Mouse (Mus musculus) kidney, postnatal 14 days (tissue): ENCODE data around the gene Jhy.
A peak's percentile ranks its signal among the peaks of the same experiment; 100 is the strongest.

Experiments used
- DNase-seq: peaks from one replicate; pipeline ENCODE4 v3.0.0; 2022; ENCODE audit warnings: mixed read lengths

Jhy gene

GRCm38 (mm10) chr9:40917871-40918613, 45.9 kb downstream of the Jhy start:
- no peak for DNase-seq

GRCm38 (mm10) chr9:40908915-40909314, 55.0 kb downstream of the Jhy start:
- DNase-seq: no peak

- DNase-seq: no peak
These were observed 55.5 kb downstream of the Jhy start for GRCm38 (mm10) chr9:40908411-40908810.

- DNase-seq: no peak
These were observed 56.5 kb downstream of the Jhy start for GRCm38 (mm10) chr9:40907413-40907812.

GRCm38 (mm10) chr9:40892456-40892855, 71.5 kb downstream of the Jhy start:
- no peak for DNase-seq

GRCm38 (mm10) chr9:40889389-40889788, 74.5 kb downstream of the Jhy start:
- no peak for DNase-seq

GRCm38 (mm10) chr9:40885669-40886068, 78.2 kb downstream of the Jhy start:
- DNase-seq: no peak

GRCm38 (mm10) chr9:40878998-40879397, 84.9 kb downstream of the Jhy start:
- no peak for DNase-seq

GRCm38 (mm10) chr9:40878291-40878945, 85.5 kb downstream of the Jhy start:
- DNase-seq: no peak

- no peak for DNase-seq
These were observed 86.1 kb downstream of the Jhy start for GRCm38 (mm10) chr9:40877881-40878235.

GRCm38 (mm10) chr9:40877146-40877880, 86.6 kb downstream of the Jhy start:
- DNase-seq: no peak

GRCm38 (mm10) chr9:40876693-40877092, 87.2 kb downstream of the Jhy start:
- DNase-seq: no peak

GRCm38 (mm10) chr9:40876164-40876563, 87.8 kb downstream of the Jhy start:
- no peak for DNase-seq

- no peak for DNase-seq
These were observed 88.5 kb downstream of the Jhy start for GRCm38 (mm10) chr9:40875431-40875830.

GRCm38 (mm10) chr9:40874961-40875360, 89.0 kb downstream of the Jhy start:
- no peak for DNase-seq

- DNase-seq: peak; percentile 78
These were observed 90.1 kb downstream of the Jhy start, which contains the start of gene Bsx for GRCm38 (mm10) chr9:40873556-40874470. Gene Bsx, plus strand, starts transcription at chr9:40874127.

- no peak for DNase-seq
These were observed 91.8 kb downstream of the Jhy start for GRCm38 (mm10) chr9:40872156-40872478.

- no peak for DNase-seq
These were observed 92.4 kb downstream of the Jhy start for GRCm38 (mm10) chr9:40871369-40872155.

- no peak for DNase-seq
These were observed 93.6 kb downstream of the Jhy start for GRCm38 (mm10) chr9:40870331-40870730.

GRCm38 (mm10) chr9:40859196-40859595, 104.7 kb downstream of the Jhy start:
- no peak for DNase-seq

GRCm38 (mm10) chr9:40858461-40859160, 105.3 kb downstream of the Jhy start:
- no peak for DNase-seq
